Mouse (Mus musculus): ENCODE measurements around the gene Gpc1. TPM values are rescaled to one million over a fixed set of nuclear protein-coding genes. Genes with fewer than 3 reads are reported as not detected.
A peak's percentile ranks its signal among the peaks of the same experiment; 100 is the strongest.

Gene Gpc1
- total RNA-seq, 2 experiments from 2014 or later, result 73.9 to 88.5 TPM

DNA sequence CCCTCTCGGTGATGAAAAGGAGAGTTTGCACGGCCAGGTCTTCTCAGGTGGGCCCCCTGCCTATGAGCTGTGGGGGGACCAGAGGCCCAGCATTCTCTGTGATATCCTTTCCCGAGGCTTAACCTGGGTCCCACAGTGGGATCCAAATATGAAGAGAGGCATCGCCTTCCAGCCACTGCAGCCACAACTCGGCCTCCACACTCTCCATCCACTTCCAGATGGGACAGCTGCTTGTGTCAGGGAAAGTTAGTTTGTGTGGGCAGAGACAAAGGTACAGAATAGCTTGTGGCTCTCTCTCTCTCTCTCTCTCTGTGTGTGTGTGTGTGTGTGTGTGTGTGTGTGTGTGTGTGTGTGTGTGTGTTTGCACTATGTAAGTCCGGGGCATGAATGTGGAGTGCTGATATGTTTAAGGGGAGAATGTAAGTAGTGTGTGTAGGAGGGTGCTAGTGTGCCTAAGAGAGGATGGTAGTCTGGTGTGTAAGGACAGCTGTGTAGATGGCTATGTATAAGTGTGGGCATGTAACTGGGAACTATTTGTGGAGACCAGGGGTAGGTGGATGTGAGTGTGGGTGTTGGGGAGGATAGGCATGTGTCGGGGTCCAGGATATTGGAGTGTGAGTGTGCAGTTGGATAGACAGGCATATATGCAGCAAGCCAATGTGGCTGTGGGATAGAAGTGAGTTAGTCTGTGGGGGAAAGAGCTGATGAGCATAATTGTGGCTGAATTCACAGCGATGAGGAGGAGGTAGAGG is 44.1 kb downstream of the Gpc1 start:
- intact Hi-C loops (cut with DNase I), result no loop called here
- DNase-seq (ENCODE audit: low spot score in 2 of 2), result peak in 1 of 2 experiments; percentile 41

DNA sequence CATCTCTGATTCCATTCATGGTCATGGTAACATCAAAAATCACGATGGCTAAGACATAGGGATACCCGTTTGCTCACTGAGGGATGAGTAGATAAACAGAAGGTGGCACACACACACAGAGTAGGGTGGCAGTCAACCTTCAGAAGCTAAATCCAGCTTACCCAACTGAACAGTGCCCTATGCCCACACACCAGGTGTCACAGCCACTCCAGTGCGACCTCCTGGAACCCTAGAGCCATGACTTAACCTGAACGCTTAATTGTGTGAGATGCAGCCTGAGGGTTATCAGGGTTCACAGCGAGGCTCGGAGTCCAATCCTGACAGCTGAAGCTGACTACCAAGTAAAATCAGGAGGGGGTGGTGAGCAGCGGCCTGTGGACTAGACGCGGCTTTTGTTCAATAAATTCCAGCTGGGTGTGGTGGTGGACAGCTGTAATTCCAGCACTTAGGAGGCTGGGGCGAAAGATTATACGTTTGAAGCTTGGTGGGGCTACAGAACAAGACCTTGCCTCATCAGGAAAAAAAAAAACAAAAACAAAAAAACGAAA is 46.1 kb downstream of the Gpc1 start:
- DNase-seq (ENCODE audit: low spot score in 2 of 2), result no peak
- intact Hi-C loops (cut with DNase I), result no loop called here

DNA sequence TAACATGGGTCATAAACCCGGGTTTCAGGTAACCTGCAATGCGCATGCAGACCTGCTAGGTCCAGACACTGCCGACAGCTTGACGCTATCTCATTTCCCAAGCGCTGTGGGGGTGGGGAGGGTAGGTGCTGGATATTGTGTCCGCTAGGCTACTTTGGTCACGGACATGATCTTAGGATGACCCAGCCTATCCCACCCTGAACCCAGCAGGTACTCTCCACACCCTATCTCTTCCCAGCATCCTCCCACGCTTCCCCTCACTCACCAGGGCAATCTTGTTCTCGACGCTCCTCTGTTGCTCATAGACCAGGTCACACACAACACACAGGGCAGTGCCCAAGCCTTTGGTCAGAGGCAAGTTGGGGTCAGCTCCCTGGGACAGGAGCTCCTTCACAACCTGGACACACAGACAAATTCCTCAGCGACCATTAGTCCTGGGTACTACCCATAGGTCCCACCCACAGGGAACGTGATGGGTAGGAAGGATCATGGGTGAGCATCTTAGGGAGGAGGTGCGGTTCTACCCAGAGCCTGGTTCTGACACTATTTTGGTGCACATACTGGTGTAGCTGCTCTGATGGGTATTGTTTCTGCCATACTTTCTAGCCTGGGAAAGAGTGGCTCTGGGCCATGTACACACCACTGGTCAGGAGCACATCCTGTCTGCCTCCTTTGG is 46.8 kb downstream of the Gpc1 start:
- intact Hi-C loops (cut with DNase I), result no loop called here
- no peak for DNase-seq (ENCODE audit: low spot score in 2 of 2)

DNA sequence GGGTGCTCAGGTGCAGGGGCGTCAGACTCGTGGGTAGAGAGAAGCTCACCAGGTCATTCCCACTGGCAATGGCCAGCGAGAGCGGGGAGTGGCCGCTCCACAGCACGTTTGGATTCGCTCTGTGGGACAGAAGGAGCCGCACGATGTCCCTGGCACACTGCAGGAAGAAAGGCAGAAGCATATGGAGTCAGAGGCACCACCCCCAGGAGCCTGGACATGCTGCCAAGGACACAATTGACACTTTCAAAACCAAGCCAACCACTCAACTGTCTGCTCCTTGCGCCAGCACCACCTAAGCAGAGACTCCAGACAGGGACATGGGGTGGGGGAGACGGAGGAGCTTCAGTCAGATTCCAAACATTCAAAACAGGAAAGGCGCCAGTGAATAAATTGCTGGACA is 47.8 kb downstream of the Gpc1 start:
- intact Hi-C loops (cut with DNase I), result no loop called here
- DNase-seq (ENCODE audit: low spot score in 2 of 2), result peak; percentile 39 to 71

DNA sequence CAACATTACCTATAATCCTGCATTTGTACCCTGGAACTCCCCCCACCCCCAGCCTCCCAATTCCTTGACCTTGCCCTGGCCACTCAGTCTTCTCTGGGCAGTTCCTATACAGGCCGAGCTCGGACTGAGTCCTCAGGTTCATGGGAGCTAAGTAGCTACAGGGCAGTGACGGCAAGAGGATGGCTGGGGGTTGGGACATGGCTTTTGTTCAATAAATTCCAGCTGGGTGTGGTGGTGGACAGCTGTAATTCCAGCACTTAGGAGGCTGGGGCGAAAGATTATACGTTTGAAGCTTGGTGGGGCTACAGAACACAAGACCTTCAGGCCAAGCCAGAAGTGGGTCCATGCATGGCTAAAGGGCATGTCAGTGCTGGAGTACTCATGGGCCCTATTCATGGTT is 48.7 kb downstream of the Gpc1 start:
- no peak for DNase-seq (ENCODE audit: low spot score in 2 of 2)
- intact Hi-C loops (cut with DNase I), result no loop called here

DNA sequence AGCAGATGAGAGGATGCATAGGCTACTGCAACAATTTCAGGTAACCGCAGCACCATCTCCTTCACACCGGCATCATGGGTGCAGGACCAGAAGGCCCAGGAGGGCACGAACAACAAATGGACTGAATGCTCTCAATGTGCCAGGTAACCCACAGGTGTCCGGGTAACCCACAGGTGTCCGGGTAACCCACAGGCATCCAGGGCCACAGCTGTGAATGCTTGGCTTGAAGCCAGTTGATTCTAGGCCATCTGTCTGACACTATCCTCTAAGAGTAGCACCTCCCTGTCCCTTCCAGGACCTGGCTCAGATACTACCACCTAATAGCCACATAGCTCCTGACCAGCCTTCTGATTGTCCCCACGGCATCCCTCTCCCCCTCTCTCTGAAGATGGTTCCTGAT is 50.5 kb downstream of the Gpc1 start:
- no peak for DNase-seq (ENCODE audit: low spot score in 2 of 2)
- intact Hi-C loops (cut with DNase I), result no loop called here

DNA sequence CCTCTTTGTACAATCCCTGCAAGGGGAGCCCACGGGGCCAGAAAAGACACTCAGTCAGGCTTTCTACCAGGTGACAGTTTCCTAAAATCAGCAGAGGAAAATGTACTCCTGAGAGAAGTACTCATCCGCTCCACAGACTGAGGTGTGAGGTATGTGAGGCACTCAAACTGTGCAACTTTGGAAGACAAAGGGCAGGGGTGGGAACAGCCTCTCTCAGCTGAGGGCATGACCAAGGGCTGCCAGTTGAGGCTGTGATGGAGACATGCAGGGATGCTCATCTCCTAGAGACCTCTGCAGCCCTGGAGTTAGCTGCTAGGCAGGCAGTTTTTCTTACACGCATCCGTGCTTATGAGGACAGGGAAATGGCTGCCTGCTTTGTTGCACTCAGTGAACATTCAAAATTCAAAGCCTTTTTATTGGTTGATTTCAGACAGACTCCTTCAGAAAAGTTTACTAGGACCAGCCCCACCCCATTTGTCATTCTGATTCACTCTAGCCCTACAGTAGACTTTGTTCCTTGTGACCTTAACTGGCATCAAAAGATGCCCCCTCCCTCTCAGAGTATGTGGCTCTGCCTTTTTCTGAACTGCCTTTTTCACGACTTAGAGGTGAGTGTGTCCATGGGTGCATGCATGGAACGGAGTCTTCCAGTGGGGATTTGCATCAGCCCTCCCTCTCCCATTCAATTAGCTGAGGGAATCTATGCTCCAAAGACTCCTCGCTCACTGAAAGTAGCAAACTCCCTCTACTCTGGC is 57.6 kb downstream of the Gpc1 start:
- no peak for DNase-seq (ENCODE audit: low spot score in 2 of 2)
- intact Hi-C loops (cut with DNase I), result no loop called here

DNA sequence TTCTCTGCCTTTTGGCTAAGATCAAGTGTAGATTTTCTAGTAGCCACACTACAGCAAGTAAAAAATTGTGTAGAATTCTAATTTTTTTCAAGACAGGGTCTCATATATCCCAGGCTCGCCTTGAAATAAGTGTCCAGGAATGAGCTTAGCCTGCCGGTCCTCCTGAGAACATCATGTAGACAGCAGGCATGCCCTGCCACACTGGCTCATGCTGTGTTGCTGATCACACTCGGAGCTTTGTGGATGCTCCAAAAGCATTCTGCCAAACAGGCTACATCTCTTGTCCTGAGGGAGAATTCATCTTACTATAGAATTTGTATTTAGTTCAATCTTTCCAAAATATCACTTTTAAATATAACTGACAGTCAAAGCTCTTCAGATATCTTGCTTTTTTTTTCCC is 61.3 kb downstream of the Gpc1 start:
- intact Hi-C loops (cut with DNase I), result no loop called here
- no peak for DNase-seq (ENCODE audit: low spot score in 2 of 2)

DNA sequence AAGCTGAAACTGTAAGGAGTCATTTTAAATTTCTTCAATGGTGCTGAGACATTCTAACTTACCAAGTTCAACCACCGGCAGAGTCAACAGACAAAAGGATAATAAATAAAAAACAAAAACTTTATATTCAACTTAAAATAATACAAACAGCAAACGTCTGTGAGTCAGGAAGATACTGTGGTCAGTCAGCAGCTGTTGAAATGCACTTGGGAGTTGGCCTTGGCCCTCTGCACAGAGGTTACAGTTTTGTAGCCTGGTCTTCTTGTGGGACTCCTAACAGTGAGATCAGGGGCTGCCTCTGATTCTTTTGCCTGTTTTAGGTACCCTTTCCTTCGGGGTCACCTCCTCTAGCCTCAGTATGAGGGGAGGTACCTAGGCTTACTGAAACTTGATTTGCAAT is 62.5 kb downstream of the Gpc1 start:
- intact Hi-C loops (cut with DNase I), result no loop called here

DNA sequence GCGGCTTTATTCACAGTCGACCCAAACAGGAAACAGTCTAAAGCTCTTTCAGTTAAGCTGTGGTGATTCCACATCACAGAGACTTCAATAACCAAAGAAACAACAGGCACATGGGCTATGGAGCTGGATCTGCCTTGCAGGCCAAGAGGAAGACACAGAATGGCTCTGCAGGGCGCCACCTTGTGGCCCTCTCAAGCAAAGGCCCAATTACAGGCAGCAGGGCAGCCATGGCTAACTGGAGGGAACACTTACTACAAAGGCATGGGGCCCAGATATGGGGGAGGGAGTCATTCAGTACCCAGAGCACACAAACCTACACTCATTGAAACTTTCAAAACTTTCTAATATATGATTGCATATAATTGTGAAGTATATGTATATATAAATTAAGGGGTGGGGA is 63.6 kb downstream of the Gpc1 start:
- intact Hi-C loops (cut with DNase I), result loop anchor here (5.0 kb wide), 1 partner anchor 378 kb away; the partner anchor contains the start of gene Olfr1414
- peak; percentile 89 to 92 for DNase-seq (ENCODE audit: low spot score in 2 of 2)

More for the DNA sequence above, 62.5 kb downstream of the Gpc1 start:
- no peak for DNase-seq (ENCODE audit: low spot score in 2 of 2)

DNA sequence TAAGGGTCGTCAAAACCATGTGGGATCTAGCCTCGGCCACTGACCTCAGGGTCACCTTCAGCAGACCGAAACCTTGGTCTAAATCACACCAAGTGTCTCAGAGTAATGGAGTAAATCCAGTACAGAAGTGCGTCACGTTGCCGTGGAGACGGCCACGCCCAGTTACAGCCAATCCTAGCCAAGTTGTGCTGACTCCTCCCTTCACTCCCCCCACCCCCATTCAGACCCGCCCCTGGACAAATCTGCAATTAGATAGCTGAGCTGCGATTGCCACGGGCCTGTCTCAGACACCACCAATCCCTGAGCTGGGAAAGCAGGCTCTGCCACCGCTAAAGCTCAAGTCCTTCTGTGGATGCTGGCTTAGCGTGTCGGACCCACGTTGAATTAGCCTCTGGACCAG is 71.3 kb downstream of the Gpc1 start, which contains the start of gene Ankmy1:
Gene Ankmy1 (minus strand): TSS at position 121 of the 400 bp plus-strand sequence.
- intact Hi-C loops (cut with DNase I), result no loop called here
- peak; percentile 79 to 91 for DNase-seq (ENCODE audit: low spot score in 2 of 2)

DNA sequence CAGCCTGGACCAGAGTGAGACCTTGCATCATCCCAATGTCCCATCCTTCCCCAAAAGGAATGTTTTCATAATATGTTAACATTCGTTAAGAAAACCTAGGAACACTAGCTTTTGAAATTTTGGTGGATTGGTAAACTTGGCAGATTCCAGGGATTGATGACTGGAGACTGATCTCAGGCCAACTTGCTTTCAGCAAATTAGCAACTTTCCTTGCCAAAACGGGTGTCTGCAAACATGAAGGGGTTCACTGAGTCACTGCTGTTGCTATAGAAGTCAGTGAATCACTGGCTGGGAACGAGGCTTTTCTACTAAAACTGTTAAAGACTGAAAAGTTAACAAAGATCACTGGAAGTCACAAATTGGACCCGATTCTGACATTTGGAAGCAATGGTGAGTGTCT is 72.2 kb downstream of the Gpc1 start:
- peak; percentile 39 to 57 for DNase-seq (ENCODE audit: low spot score in 2 of 2)
- intact Hi-C loops (cut with DNase I), result no loop called here

DNA sequence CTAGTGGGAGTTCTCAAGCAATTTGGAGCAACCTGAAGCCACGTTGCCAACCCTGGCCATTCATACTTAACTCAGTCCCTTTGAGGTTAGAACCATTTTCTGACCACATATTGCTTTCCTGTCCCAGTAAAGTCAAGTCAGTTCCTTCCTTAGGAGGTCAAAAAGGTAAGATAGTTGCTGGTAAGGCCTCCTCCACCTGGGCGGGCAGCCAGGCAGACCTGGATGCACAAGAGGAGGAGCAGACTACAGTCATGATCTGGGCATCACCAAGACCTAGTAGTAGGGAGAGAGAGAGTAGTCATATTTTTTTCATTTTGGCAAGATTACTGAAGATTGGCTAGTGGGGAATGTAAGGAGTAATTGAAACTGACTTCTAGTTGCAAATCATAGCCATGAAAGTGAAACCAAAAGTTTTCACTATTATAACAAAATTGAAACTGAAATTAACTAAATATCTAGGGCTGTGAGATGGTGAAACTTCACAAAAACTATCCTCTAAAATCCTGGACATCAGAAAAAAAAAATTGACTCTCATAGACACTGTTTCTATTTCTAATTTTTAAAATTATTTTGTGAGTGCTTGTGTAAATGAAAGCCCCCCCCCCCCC is 74.4 kb downstream of the Gpc1 start:
- intact Hi-C loops (cut with DNase I), result no loop called here

DNA sequence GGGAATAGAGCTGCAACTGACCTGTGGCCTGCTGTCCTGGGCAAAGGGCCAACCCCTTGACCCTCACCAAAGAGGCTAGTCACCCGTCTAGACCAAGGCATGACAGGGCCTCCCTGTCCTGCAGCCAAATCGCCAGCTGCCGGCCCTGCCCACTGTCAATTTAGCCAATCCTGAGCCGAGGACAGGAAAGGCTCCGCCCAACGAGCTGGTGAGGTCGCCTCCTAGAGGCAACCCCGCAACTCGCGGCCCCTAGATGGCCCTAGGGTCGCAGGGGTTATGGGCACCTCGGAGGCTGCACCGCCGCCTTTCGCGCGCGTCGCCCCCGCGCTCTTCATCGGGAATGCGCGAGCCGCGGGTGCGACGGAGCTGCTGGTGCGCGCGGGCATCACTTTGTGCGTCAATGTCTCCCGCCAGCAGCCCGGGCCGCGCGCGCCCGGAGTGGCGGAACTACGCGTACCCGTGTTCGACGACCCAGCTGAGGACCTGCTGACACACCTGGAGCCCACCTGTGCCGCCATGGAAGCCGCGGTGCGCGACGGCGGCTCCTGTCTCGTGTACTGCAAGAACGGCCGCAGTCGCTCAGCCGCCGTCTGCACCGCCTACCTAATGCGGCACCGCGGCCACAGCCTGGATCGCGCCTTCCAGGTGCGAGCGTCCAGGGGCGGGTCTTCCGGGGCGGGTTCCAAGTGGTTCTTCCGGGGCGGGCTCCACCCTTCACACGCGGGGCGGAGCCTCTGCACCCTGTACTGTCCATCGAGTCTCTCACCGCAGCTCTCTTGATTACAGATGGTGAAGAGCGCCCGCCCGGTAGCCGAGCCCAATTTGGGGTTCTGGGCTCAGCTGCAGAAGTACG is 75.6 kb downstream of the Gpc1 start, which contains the start of gene Dusp28:
Gene Dusp28 (plus strand): TSS at position 203 of the 853 bp plus-strand sequence.
- intact Hi-C loops (cut with DNase I), result no loop called here
- DNase-seq (ENCODE audit: low spot score in 2 of 2), result peak; percentile 77 to 81

More for the DNA sequence above, 74.4 kb downstream of the Gpc1 start:
- no peak for DNase-seq (ENCODE audit: low spot score in 2 of 2)

DNA sequence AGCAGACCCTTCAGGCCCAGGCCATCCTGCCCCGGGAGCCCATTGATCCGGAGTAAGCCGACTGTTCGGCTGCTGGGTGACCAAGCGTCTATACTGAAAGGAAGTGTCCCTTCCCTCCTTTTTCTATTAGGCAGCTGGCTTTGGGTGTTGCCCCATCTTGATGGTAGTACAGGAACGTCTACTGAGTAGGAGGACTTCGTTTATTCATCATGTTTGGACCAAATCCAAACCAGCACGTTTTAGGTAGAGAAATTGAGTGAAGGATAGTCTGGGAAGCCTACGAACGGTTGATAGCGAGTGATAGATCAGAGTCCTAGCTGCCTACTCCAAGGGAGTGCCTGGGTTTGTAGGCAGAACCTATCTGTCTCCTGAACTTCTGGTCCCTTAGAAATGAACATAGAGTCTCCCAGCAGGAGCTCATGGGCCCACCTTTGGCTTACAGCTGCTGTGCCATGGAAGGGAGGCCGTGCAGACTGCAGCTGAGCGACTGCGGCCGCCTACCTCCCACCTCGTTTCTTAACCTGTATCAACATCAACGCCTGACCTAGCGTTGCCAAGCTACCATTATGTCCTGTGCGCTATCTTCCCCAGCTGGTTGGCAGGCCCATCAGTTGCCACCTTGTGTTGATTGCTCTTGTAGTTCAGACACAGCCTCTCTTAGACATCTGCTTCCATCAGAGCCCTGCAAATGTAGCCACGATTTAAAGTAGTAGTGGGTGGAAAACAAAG is 76.4 kb downstream of the Gpc1 start:
- intact Hi-C loops (cut with DNase I), result no loop called here
- peak in 1 of 2 experiments; percentile 40 for DNase-seq (ENCODE audit: low spot score in 2 of 2)

DNA sequence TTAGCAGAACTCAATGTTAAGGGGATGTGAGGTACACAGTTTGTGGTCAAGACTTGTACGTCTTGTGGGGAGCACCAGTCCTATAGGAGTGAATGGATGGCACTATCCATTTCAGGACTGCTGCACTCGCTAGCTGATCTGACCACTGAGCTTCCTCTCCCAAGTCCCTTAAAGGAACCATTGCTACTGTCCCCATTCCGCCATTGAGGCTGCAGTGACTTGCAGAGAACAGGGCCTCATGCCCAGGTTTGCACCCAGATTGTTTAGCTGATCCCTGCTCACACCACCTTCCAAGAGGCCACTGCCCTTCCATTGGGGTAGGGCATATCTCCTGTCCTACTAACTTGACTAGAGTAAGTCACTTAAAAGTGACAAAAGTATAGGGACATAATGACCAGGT is 77.2 kb downstream of the Gpc1 start:
- intact Hi-C loops (cut with DNase I), result no loop called here
- DNase-seq (ENCODE audit: low spot score in 2 of 2), result no peak

DNA sequence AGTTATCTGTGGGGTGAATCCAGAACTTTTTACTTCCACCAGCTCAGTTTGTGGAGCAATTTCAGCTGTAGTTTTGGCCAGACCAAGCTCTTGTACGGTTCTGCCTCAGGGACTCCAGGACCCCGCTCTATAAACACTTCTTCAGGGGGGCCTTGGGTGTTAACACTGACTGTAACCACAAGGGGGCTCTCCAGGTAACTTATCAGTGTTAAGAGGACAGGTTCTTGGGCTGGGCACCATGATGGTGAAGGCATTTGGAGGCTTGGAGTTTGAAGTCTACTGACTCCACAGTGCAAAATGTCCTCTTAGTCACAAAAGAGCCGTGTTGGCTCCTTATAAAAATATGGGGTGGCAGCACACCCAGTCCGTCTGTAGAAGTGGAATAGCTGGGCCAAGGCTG is 77.6 kb downstream of the Gpc1 start:
- intact Hi-C loops (cut with DNase I), result no loop called here
- DNase-seq (ENCODE audit: low spot score in 2 of 2), result no peak

Data from left cerebral cortex, postnatal 14 days (tissue).